Mouse (Mus musculus) intestine, embryonic 14.5 days (tissue): ENCODE results near the gene Ttk. TPM values are rescaled to one million over a fixed set of nuclear protein-coding genes. Genes with fewer than 3 reads are reported as not detected.

ENCODE experiments used
- ATAC-seq: fragments of 200-750 bp; cut with Nextera tagmentation; replicated peaks from 2 replicates; pipeline ENCODE4 v1.8.0; 2017; ENCODE audit warnings: low read depth, moderate number of reproducible peaks, moderate TSS enrichment, moderate library complexity; ENCODE audit not compliant: low FRiP score, low TSS enrichment
- DNase-seq: peaks from one replicate; pipeline ENCODE4 v3.0.0-alpha.2; 2018; ENCODE audit warnings: low spot score
- H3K27ac ChIP-seq: fragments of 300-500 bp; sonication (generic); 2 replicates; pipeline ENCODE4 v1.5.1; 2014; ENCODE audit warnings: low read depth, mild to moderate bottlenecking, control low read depth
- H3K27me3 ChIP-seq: fragments of 300-500 bp; sonication (generic); replicated peaks from 2 replicates; pipeline ENCODE4 v1.6.1; 2014; ENCODE audit warnings: low read length, control low read depth; ENCODE audit not compliant: control insufficient read depth, insufficient read depth
- H3K36me3 ChIP-seq: fragments of 300-500 bp; sonication (generic); 2 replicates; pipeline ENCODE4 v1.6.1; 2014; ENCODE audit warnings: low read length, control low read depth; ENCODE audit not compliant: control insufficient read depth, insufficient read depth
- H3K4me1 ChIP-seq: fragments of 300-500 bp; sonication (generic); replicated peaks from 2 replicates; pipeline ENCODE4 v1.6.1; 2014; ENCODE audit warnings: low read length, control low read depth, mixed read lengths; ENCODE audit not compliant: control insufficient read depth, insufficient read depth
- H3K4me2 ChIP-seq: fragments of 300-500 bp; sonication (generic); 2 replicates; pipeline ENCODE4 v1.6.1; 2014; ENCODE audit warnings: low read length
- H3K4me3 ChIP-seq: fragments of 300-500 bp; sonication (generic); 2 replicates; pipeline ENCODE4 v1.5.1; 2014; ENCODE audit warnings: low read depth, low read length, control low read depth, mixed read lengths
- H3K9ac ChIP-seq: fragments of 300-500 bp; sonication (generic); 2 replicates; pipeline ENCODE4 v1.6.1; 2014; ENCODE audit warnings: mild to moderate bottlenecking, low read length
- H3K9me3 ChIP-seq: fragments of 300-500 bp; sonication (generic); 2 replicates; pipeline ENCODE4 v1.6.1; 2016; ENCODE audit warnings: low read length, control low read depth; ENCODE audit not compliant: control insufficient read depth
- WGBS: fragments of 180-500 bp; shearing (Covaris S2); extraction: QIAGEN DNeasy Blood & Tissue Kit; methylation state at CpG from one replicate; pipeline ENCODE4 v1.1.7; 2014; 5-methylcytosine and 5-hydroxymethylcytosine counted together
- polyA plus RNA-seq: library from polyadenylated mRNA; unstranded; fragments of >200 nt; fragmentation: Nextera tagmentation; extraction: Ambion mirVana; gene quantifications from 2 replicates; pipeline ENCODE4 v1.2.1, GENCODE M21; 2014

Gene Ttk
- polyA plus RNA-seq, 1 experiment from 2014 or later: 27.3 TPM

DNA sequence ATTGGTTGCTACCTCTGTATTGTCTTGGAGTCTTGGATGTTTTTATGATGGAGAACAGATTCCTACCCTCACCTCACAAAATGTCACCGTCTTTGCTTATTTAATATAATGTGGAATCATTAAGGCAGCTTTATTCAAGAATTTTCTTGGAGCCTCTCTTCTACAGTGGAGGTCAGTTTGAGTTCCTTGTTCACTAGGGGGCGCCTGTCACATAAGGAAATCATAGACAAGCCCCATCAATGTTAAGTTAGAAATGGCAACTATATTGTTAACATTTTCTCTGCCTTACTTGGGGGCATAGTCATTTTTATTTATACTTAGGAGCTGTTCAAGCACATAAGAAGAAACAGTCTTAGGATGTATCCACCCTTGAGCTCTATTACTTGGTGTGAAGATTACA, 26.9 kb upstream of the Ttk start:
- DNase-seq: no peak
- ATAC-seq: no peak
- Histone ChIP-seq H3K27me3 (peaks cover 29% of the 10 kb centered on the region), H3K4me2 (no peak overlapping the region), H3K9ac (no peak overlapping the region), H3K36me3 (no peaks in the 10 kb centered on the region), H3K9me3 (no peaks in the 10 kb centered on the region), H3K4me1 (peaks cover 6% of the 10 kb centered on the region; the same call in 1 of the 2 replicates), H3K27ac (no peak overlapping the region), H3K4me3 (no peak overlapping the region)
- 7% methylated on average over 2 of the region's 2 CpGs for WGBS

DNA sequence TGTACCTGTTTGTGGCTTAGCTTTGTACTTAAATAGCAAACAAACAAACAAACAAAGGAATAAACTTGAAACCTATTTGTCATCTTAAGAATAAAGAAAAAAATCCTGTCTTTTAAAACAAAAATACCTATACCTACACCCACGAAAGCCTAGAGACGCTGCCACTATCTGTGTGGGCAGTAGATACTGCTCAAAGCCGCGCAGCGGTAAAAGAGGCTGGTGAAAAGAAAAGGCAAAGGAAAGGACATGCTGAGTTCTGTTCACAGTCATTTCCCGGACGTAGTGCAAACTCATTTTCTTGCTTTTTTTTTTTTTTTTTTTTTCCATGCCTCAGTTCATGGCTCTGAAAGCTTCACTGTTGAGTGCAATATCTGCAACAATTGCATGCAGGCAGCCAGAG, 15.3 kb upstream of the Ttk start:
- WGBS: 83% methylated on average over 7 of the region's 7 CpGs
- DNase-seq (no peak), ATAC-seq (no peak)
- H3K27me3 ChIP-seq: no peaks in the 10 kb centered on the region
- no peak overlapping the region for H3K4me3 ChIP-seq
- H3K4me1 ChIP-seq: no peaks in the 10 kb centered on the region
- H3K27ac ChIP-seq: no peak overlapping the region
- no peak overlapping the region for H3K9ac ChIP-seq
- no peaks in the 10 kb centered on the region for H3K9me3 ChIP-seq
- no peak overlapping the region for H3K4me2 ChIP-seq
- no peaks in the 10 kb centered on the region for H3K36me3 ChIP-seq

DNA sequence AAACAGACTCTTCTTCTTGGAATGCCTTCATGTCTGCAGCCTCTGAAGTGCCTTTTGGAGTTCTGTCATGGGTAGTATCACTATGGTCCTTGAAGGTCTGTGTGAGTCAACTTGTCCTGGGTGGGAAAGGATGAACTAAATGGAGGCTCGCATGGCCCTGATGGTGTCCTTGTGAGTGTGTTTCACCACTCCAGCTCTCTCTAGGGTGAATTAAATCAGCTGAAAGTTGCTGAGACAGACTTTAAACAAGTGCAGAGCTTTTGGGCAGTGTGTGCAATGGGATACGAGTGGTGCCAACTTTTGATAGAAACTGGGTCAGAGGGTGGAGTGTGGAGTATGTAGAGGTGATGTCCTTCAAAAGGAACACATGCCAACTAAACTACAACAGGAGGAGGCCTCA, 13.5 kb upstream of the Ttk start:
- no peak for ATAC-seq
- H3K36me3 ChIP-seq: no peaks in the 10 kb centered on the region
- H3K4me2 ChIP-seq: no peak overlapping the region
- no peak overlapping the region for H3K9ac ChIP-seq
- H3K27ac ChIP-seq: no peak overlapping the region
- DNase-seq: no peak
- H3K27me3 ChIP-seq: no peaks in the 10 kb centered on the region
- H3K4me3 ChIP-seq: no peak overlapping the region
- H3K4me1 ChIP-seq: no peaks in the 10 kb centered on the region
- WGBS: 82% methylated on average over 2 of the region's 2 CpGs
- H3K9me3 ChIP-seq: no peaks in the 10 kb centered on the region

DNA sequence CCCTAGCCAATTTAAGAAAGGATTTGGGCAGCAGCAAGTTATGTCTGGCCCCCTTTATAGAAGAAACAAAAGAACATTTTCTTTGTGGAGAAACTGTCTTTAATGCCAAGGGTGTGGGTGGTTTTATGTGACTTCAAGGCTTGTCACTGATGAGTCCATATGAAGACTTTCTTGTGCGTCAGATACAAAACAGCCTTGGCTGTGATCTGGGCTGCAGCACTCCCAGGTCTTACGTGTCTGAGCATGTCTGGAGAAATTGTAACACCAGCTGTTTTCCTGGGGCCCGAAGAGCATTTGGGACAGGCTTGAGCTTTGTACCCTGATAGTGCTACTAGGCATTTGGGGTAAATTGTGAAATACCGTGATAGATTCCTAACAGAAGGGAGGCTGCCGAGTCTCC, 11.6 kb upstream of the Ttk start:
- Histone ChIP-seq H3K27ac (no peak overlapping the region), H3K36me3 (no peaks in the 10 kb centered on the region), H3K27me3 (no peaks in the 10 kb centered on the region), H3K9me3 (no peaks in the 10 kb centered on the region), H3K9ac (no peak overlapping the region), H3K4me2 (no peak overlapping the region), H3K4me1 (no peaks in the 10 kb centered on the region), H3K4me3 (no peak overlapping the region)
- ATAC-seq (no peak), DNase-seq (no peak)
- WGBS: 72% methylated on average over 5 of the region's 5 CpGs

DNA sequence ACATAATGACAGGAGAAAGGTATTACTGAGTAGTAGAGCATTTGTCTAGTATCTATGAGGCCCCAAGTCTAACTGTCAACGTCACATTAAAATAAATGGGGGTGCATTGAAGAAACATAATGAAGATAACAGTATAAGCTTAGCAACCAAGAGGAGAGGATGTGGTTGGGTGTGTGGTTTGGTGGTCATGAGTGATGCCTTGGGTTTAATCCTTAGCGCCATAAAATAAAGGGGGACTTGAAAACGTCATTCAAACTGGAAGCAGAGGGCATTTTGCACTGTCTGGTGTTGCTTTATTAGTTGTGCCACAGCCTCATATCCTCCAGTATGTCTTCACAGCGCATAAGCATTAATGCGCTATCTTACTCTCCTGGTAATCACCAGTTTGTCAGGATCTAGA, 4.6 kb upstream of the Ttk start:
- Histone ChIP-seq H3K4me1 (0 out of 2 replicates have a peak, but pooled peaks cover 4% of the 10 kb centered on the region), H3K27ac (no peak overlapping the region), H3K9ac (no peak overlapping the region), H3K36me3 (no peaks in the 10 kb centered on the region), H3K4me2 (no peak overlapping the region), H3K27me3 (no peaks in the 10 kb centered on the region), H3K9me3 (no peaks in the 10 kb centered on the region), H3K4me3 (no peak overlapping the region)
- ATAC-seq: no peak
- DNase-seq: no peak
- WGBS: 75% methylated on average over 5 of the region's 5 CpGs

DNA sequence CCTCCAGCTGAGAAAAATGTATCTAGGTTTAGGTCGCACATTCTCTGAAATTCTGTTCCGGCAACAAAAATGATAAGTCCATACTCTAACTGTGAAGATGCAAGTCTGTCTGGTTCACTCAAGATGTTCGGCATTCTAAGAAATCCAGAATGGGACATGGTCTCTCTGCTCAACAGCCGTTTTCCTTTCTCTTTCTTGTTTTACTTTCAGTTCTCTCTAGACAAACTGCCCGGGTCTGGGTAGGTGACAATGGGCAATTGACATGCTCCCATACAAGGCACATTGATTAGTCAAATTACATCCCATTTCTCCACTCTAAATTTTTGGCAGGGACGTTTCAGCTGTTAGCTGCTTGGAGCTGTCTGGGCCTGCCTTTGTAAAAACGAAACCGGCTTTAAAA, 3.3 kb upstream of the Ttk start:
- ATAC-seq (no peak), DNase-seq (no peak)
- Histone ChIP-seq H3K9ac (no peak overlapping the region), H3K36me3 (no peaks in the 10 kb centered on the region), H3K4me1 (peaks cover 13% of the 10 kb centered on the region), H3K27me3 (no peaks in the 10 kb centered on the region), H3K4me3 (no peak overlapping the region), H3K4me2 (no peak overlapping the region), H3K27ac (no peak overlapping the region), H3K9me3 (no peaks in the 10 kb centered on the region)
- 73% methylated on average over 8 of the region's 8 CpGs for WGBS

DNA sequence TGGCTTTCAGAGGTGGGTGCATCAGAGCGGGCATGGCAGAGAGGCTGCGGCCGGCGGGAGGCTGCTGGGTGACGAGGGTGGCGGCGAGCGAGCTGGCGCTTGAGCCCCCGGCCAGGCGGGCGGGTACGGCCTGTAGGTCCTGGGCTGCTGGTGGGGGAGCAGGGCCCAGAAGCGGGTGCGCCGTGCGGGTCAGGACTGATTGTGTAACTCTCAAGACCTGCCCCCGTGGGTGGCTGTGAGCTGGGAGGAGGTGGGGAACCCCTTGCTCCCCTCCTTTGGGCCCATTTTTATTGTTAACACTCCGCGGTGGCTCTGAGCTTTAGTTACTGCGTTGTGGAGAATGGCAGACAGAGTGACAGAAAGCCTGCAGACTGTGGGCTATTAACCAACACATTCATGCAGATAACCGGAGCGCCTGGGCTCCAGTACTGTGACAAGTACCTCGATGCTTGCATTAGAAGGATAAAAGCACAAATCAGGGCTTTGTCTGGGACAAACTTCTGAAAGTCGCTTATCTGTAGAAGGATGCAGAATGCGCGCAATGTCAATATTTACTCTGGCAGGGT, 342 bp downstream of the Ttk start:
- Histone ChIP-seq H3K9me3 (no peaks in the 10 kb centered on the region), H3K36me3 (peaks cover 3% of the 10 kb centered on the region), H3K9ac (peak overlapping the region; percentile 70), H3K27ac (no peak overlapping the region), H3K27me3 (no peaks in the 10 kb centered on the region), H3K4me1 (peaks cover 13% of the 10 kb centered on the region), H3K4me2 (peak overlapping the region; percentile 47), H3K4me3 (peak overlapping the region; percentile 84)
- DNase-seq (no peak), ATAC-seq (peak; percentile 84)
- 1% methylated on average over 26 of the region's 27 CpGs for WGBS

DNA sequence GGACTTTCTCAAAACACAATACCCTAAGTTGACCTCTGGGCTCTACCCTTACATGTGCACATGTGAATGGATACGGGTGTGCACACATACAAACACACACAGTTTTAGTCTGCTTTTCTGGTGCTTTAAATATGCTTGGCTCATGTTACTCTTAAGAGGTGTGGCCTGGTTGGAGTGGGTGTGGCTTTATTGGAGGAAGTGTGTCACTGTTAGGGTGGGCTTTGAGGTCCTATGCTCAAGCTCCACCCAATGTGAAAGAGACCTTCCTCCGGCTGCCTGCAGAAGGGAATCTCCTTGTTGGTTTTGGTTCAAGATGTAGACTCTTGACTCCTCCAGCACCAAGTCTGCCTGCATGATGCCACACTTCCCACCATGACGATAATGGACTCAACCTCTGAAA, 18.0 kb downstream of the Ttk start:
- Histone ChIP-seq H3K27me3 (no peaks in the 10 kb centered on the region), H3K4me3 (no peak overlapping the region), H3K36me3 (peaks cover 73% of the 10 kb centered on the region), H3K9me3 (no peaks in the 10 kb centered on the region), H3K4me2 (no peak overlapping the region), H3K27ac (no peak overlapping the region), H3K4me1 (no peaks in the 10 kb centered on the region), H3K9ac (no peak overlapping the region)
- DNase-seq (no peak), ATAC-seq (no peak)
- WGBS: 93% methylated on average over 3 of the region's 3 CpGs

DNA sequence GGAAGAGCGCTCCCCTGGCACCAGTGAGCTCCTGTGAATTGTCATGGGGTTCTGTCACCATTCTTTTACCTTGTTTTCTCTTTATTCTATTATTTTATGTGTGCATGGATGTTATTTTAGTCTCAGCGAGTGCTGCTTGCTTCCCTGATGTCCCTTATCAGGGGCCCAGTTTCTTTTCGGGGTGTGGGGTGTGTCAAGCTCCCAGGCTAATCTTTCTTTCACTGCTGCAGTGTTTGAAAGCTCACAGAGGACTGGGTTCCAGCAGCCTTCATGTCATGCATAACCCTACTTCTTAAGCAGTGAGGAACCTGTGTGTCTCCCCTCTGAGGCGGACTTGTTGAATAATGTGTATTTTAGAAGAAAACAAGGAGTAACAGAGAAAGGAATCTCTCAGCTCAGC, 30.7 kb downstream of the Ttk start:
- H3K9ac ChIP-seq: no peak overlapping the region
- ATAC-seq (no peak), DNase-seq (no peak)
- H3K4me1 ChIP-seq: no peaks in the 10 kb centered on the region
- no peak overlapping the region for H3K4me3 ChIP-seq
- WGBS: 92% methylated on average over 4 of the region's 4 CpGs
- H3K9me3 ChIP-seq: no peaks in the 10 kb centered on the region
- H3K36me3 ChIP-seq: peaks cover 86% of the 10 kb centered on the region
- no peaks in the 10 kb centered on the region for H3K27me3 ChIP-seq
- H3K27ac ChIP-seq: no peak overlapping the region
- H3K4me2 ChIP-seq: no peak overlapping the region
